Mouse (Mus musculus) hindlimb bud, embryonic 11.5 days (tissue): ENCODE data around the gene Gpr21.
"Not testable (repeated sequence)": the region's sequence is repeated elsewhere in the genome, so short reads cannot be mapped to it uniquely, and the experiment has no call there.

ENCODE experiments used
- DNase-seq: peaks from one replicate; pipeline ENCODE4 v3.0.0-alpha.2; 2012; ENCODE audit warnings: low read depth, low spot score; ENCODE audit errors: extremely low spot score

Gpr21 gene

GRCm38 (mm10) chr2:37516030-37516710, at the start of gene Gpr21:
Gene Gpr21, plus strand, starts transcription at chr2:37516332.
- DNase-seq, result no peak

DNA sequence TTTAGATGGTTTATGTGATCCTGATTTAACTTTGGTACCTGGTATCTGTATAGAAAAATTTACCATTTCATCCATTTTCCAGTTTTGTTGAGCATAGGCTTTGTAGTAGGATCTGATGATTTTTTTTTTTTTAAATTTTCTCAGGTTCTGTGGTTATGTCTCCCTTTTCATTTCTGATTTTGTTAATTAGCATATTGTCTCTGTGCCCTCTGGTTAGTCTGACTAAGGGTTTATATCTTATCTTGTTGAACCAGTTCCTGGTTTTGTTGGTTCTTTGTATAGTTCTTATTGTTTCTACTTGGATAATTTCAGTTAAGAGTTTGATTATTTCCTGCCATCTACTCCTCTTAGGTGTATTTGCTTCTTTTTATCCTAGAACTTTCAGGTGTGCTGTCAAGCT, 36.6 kb upstream of the Gpr21 start:
- DNase-seq, result no peak

DNA sequence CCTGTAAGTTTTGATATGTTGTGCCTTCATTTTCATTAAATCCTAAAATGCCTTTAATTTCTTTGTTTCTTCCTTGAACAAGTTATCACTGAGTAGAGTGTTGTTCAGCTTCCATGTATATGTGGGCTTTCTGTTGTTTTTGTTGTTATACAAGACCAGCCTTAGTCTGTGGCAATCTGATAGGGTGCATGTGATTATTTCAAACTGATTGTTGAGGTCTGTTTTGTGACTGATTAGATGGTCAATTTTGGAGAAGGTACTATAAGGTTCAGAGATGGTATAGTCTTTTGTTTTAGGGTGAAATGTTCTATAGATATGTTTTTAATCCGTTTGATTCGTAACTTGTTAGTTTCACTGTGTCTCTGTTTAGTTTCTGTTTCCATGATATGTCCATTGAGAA, 36.1 kb upstream of the Gpr21 start:
- no peak for DNase-seq

GRCm38 (mm10) chr2:37484165-37484564, 32.0 kb upstream of the Gpr21 start:
- DNase-seq, result no peak

DNA sequence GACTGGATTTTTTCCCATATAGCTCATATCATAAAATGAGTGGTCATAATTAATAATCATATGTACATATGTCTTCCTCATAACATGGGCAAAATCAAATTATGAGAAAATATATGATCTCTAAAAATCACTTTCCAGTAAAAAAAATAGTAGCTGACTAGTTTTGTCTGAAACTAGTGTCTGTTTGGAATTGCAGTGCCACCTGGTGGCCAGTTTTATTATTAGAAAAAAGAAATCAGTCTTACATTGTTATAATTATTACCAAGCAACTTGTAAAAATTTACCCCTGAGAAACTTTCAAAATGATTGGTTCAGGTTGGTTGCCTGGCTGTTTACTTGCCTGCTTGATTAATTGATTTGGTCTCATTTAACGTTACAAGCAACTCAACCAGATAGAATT, 30.8 kb upstream of the Gpr21 start:
- peak; percentile 24 for DNase-seq

DNA sequence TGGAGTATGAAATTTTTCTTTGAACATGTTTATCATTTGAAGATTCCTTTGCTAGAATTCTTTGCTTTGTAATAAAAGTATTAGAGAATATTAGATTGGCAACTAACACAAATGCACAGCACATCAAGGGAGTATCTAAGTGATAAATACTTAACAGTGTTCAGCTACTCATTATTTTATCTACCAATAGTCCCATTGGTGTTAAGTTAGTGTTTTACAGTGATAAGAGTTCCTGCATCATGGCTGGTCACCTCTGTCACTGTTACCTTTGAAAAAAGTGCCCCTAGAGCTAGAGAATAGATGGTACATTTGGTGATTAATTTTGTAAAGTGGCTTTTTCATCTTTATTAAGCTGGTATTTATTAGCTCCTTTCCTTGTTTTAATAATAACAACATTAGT, 29.7 kb upstream of the Gpr21 start:
- DNase-seq, result no peak

GRCm38 (mm10) chr2:37488956-37489355, 27.2 kb upstream of the Gpr21 start:
- DNase-seq, result no peak

GRCm38 (mm10) chr2:37497321-37497720, 18.8 kb upstream of the Gpr21 start:
- no peak for DNase-seq

- not testable (repeated sequence) for DNase-seq
These were observed 10.3 kb upstream of the Gpr21 start for GRCm38 (mm10) chr2:37505856-37506255.

DNA sequence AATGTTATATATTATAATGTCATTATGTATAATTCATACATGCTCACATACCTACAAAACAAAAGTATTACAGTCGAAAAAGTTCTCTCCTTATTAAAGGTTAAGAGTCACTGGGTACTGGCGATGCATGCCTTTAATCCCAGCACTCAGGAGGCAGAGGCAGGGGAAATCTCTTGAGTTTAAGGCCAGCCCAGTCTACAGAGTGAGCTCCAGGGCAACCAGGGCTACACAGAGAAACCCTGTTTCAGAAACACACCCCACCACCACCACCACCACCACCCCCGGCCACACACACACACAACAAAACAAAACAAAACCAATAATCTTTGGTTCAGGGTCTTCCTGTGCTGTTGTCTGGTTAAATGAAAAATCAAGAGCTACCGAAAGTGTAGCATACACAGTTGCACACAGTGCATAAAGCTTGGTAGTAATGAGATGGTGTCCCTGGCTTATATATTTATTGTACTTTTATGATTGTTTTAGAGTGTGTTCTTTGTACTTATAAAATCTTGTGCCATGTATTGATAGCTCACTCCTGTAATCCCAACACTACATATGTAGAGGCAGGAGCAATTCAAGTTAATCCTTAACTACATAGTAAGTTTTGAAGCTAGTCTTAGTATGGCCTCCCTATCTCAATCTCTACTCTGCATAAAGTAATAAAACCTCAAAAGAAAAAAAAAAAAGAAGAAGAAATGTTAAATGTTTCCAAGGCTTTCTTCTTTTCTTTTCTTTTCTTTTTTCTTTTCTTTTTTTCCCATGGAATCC, 4.8 kb upstream of the Gpr21 start:
- no peak for DNase-seq

DNA sequence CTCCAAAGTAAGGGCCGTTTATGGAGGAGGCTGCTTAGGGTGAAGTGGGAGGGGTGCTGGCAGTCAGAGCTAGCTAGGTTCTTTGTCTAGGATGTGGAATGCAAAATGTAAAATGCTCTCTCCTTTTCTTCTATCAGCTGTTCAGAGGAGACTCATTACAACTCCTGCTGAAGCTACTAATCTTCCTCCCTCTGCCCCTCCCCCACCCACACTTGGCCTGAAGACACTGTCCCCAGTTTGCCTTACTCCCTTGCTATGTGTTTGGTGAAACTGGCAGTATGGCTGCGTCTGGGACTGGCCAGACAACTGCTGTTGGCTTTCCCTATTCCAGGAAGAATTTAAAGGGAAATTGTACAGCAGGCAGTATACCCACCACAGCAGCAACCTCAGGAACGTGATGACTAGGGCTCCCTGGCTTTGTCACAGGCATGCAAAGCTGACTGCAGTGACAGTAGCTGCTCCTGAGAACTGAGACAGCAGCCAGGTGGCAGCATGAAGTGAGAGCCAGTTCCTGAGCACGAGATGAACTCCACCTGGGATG, 860 bp downstream of the Gpr21 start:
- no peak for DNase-seq

- no peak for DNase-seq
These were observed 2.6 kb downstream of the Gpr21 start for GRCm38 (mm10) chr2:37518561-37519285.

DNA sequence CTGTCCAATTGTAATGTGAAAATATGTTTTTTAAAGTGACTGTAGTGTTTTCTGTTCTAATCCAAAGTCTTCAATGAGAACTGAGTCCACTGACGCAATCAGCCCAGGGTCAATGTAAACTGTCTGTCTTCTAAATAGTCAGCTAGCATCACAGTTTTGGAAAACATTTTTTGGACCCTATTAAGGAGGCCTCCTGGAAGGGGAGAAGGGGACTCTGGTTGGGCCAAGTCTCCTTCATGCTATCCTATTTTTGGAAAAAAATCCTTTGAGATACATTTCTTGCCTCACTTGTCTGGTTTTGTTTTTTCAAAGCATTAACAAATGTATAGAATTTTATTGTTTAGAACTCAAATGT, 3.1 kb downstream of the Gpr21 start:
- DNase-seq, result no peak

GRCm38 (mm10) chr2:37527587-37527986, 11.5 kb downstream of the Gpr21 start:
- no peak for DNase-seq

GRCm38 (mm10) chr2:37529397-37529796, 13.3 kb downstream of the Gpr21 start:
- DNase-seq, result no peak

DNA sequence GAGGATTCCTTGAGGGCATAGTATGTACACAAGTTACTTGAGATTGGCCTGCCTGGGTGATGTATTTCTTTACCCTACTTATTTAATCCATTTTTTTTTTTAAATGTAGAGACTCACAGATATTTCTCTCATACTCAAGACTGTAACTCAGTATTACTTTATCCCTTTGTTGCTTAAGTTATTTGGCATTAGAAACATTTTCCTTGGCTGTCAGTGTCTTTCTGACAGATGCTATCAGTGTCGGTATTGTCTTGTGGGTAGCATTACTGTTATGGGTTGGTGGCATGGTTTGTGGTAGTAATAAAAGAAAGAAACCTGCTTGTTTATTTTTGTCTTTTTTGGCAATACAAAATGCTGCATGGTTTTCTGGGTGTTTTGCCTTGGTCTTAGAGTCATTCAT, 14.6 kb downstream of the Gpr21 start:
- no peak for DNase-seq

DNA sequence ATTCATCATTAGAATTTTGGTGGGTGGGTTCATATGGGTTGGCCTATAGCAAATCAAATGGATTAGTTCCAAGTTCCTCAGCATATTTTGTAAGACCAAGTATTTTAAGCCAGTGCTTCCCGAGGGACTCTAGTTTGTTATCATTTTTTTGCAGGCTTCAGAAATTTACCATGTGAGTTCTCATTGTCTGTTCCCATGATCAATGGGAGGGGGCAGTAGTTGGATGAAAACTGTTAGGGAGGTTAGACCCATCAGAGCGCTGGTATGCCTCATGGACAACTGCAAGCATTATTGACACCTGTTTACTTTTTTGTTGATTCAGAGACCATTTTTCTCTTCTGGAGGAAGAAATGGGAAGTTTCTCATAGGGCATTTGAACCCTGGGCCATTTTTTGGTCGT, 15.5 kb downstream of the Gpr21 start:
- DNase-seq, result no peak

DNA sequence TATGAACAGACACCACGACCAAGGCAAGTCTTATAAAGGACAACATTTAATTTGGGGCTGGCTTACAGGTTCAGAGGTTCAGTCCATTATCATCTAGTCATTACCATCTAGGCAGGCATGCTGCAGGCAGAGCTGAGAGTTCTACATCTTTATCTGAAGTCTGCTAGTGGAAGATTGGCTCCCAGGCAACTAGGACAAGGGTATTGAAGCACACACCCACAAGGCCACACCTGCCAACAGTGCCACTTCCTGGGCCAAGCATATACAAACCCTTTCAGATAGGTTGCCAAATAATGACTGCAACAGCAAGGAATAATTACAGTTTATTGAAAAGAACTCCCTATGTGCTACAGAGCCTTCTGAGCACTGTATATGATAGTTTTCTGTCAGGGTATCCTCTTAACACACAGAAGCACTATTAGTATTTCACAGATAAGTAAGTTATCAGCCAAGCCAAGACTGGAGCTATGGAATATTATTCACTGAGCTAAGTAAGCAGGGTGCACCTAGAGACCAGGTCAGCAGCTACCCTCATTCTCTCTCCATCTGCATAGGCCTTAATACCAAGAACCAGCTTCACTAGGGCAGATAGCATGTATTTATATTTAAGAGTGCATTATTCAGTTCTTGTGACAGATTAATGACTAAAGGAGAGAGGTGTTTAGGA, 33.3 kb downstream of the Gpr21 start:
- DNase-seq, result no peak

DNA sequence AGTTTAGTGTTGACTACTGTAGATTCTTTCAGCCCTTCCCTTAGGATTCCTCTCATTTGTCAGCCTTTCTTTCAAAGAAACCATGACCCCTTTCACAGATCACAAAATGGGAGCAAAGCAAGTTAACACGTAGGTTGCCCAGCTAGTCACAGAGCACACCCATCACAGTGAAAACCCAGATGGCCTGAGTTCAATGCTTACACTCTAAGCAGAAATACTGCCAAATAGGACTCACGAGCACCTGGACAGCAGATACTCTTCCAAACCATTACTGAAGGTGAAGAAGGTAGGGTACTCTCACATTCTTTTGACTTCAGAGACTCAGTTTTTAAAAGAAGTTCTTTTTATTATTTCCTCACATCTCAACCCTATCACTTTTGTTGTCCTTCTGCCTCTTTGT, 40.2 kb downstream of the Gpr21 start:
- DNase-seq, result no peak

DNA sequence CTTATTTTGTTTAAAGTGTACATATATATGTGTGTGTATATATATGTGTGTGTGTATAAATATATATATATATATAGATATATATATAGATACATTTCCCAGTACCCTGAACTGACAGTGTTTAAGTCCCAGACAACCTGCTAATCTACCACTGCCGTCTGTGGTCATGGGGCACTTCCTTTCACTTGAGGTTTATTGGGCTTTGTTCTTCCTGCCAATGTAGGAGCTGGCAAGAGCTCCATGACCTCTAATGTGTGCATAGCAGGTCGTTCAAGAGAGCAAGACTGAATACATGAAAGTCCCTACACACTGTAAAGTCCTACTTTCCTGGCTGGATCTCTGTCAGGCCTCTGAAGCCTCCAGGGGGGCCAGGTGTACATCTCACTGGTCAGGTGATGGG, 49.4 kb downstream of the Gpr21 start:
- DNase-seq, result no peak

DNA sequence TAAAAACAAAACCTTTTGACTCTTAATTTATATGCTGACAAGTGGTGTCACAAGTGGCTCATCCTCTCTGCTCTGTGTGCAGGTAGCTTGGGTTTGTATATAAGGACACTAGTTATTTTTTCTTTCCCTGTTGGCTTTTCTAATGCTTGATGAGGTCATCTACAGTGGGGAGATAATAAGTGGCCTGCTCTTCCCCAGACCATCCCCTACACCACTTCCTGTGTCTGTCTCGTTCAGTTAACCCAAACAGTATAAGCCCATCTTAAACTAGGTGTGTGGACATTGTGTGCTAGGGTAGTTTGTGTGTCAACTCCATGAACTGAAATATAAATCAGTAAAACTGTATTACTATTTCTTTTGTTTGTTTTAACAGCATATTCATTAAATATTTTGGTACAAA, 49.9 kb downstream of the Gpr21 start:
- DNase-seq, result no peak
